Mouse (Mus musculus): ENCODE measurements around the gene Fbxw11. TPM values are rescaled to one million over a fixed set of nuclear protein-coding genes. Genes with fewer than 3 reads are reported as not detected.

Fbxw11 gene
- polyA plus RNA-seq, 1 experiment from 2014 or later: 65.7 TPM

- no peak overlapping the region for H3K9ac ChIP-seq
- no peaks in the 10 kb centered on the region; the same call in 1 of the 2 replicates for H3K36me3 ChIP-seq
- no peak overlapping the region for H3K4me2 ChIP-seq (replicated peaks)
- H3K27ac ChIP-seq: no peak overlapping the region
- no peak for ATAC-seq
- no peaks in the 10 kb centered on the region for H3K9me3 ChIP-seq
- no peak overlapping the region for H3K4me3 ChIP-seq (replicated peaks)
- no peaks in the 10 kb centered on the region for H3K27me3 ChIP-seq (replicated peaks)
- H3K4me1 ChIP-seq (replicated peaks): no peaks in the 10 kb centered on the region; the same call in 1 of the 2 replicates
- WGBS: 87% methylated on average over 4 of the region's 4 CpGs
Observed at GRCm38 (mm10) chr11:32718979-32719378, 76.5 kb downstream of the Fbxw11 start.

GRCm38 (mm10) chr11:32722653-32723052 is 80.1 kb downstream of the Fbxw11 start:
- Histone ChIP-seq H3K4me2 (replicated peaks) (no peak overlapping the region), H3K4me3 (replicated peaks) (no peak overlapping the region), H3K9me3 (no peaks in the 10 kb centered on the region), H3K36me3 (no peaks in the 10 kb centered on the region; the same call in 1 of the 2 replicates), H3K27ac (no peak overlapping the region), H3K27me3 (replicated peaks) (no peaks in the 10 kb centered on the region), H3K9ac (no peak overlapping the region), H3K4me1 (replicated peaks) (no peaks in the 10 kb centered on the region; the same call in 1 of the 2 replicates)
- no peak for ATAC-seq
- 90% methylated on average over 5 of the region's 5 CpGs for WGBS

GRCm38 (mm10) chr11:32723287-32723686 is 80.8 kb downstream of the Fbxw11 start:
- Histone ChIP-seq H3K36me3 (no peaks in the 10 kb centered on the region; the same call in 1 of the 2 replicates), H3K4me1 (replicated peaks) (no peaks in the 10 kb centered on the region; the same call in 1 of the 2 replicates), H3K4me2 (replicated peaks) (no peak overlapping the region), H3K27me3 (replicated peaks) (no peaks in the 10 kb centered on the region), H3K9me3 (no peaks in the 10 kb centered on the region), H3K4me3 (replicated peaks) (no peak overlapping the region), H3K27ac (no peak overlapping the region), H3K9ac (no peak overlapping the region)
- ATAC-seq: no peak
- WGBS: 87% methylated on average over 2 of the region's 2 CpGs

- Histone ChIP-seq H3K4me1 (replicated peaks) (peaks cover 5% of the 10 kb centered on the region; the same call in 1 of the 2 replicates), H3K27me3 (replicated peaks) (no peaks in the 10 kb centered on the region), H3K27ac (no peak overlapping the region), H3K9me3 (no peaks in the 10 kb centered on the region), H3K4me2 (replicated peaks) (no peak overlapping the region), H3K36me3 (no peaks in the 10 kb centered on the region; the same call in 1 of the 2 replicates), H3K9ac (no peak overlapping the region), H3K4me3 (replicated peaks) (no peak overlapping the region)
- WGBS: 75% methylated on average over 9 of the region's 9 CpGs
- no peak for ATAC-seq
Observed at GRCm38 (mm10) chr11:32725171-32725570, 82.6 kb downstream of the Fbxw11 start.

- Histone ChIP-seq H3K27ac (no peak overlapping the region), H3K36me3 (peaks cover 17% of the 10 kb centered on the region), H3K9ac (no peak overlapping the region), H3K9me3 (no peaks in the 10 kb centered on the region), H3K4me3 (replicated peaks) (no peak overlapping the region), H3K4me2 (replicated peaks) (no peak overlapping the region), H3K27me3 (replicated peaks) (no peaks in the 10 kb centered on the region), H3K4me1 (replicated peaks) (0 out of 2 replicates have a peak, but pooled peaks cover 5% of the 10 kb centered on the region)
- 36% methylated on average over 5 of the region's 5 CpGs for WGBS
- peak; percentile 66; the same call in 1 of the 2 replicates for ATAC-seq
Observed at GRCm38 (mm10) chr11:32732467-32732866, 89.9 kb downstream of the Fbxw11 start.

GRCm38 (mm10) chr11:32733195-32733594 is 90.7 kb downstream of the Fbxw11 start:
- Histone ChIP-seq H3K4me2 (replicated peaks) (no peak overlapping the region), H3K27ac (no peak overlapping the region), H3K9me3 (no peaks in the 10 kb centered on the region), H3K4me1 (replicated peaks) (0 out of 2 replicates have a peak, but pooled peaks cover 5% of the 10 kb centered on the region), H3K27me3 (replicated peaks) (no peaks in the 10 kb centered on the region), H3K36me3 (peaks cover 23% of the 10 kb centered on the region), H3K9ac (no peak overlapping the region), H3K4me3 (replicated peaks) (no peak overlapping the region)
- ATAC-seq: no peak
- WGBS: 95% methylated on average over 6 of the region's 6 CpGs

GRCm38 (mm10) chr11:32736371-32736770 is 93.8 kb downstream of the Fbxw11 start:
- Histone ChIP-seq H3K27me3 (replicated peaks) (no peaks in the 10 kb centered on the region), H3K36me3 (peaks cover 44% of the 10 kb centered on the region), H3K9ac (no peak overlapping the region), H3K4me1 (replicated peaks) (no peaks in the 10 kb centered on the region), H3K4me3 (replicated peaks) (no peak overlapping the region), H3K4me2 (replicated peaks) (no peak overlapping the region), H3K9me3 (no peaks in the 10 kb centered on the region), H3K27ac (no peak overlapping the region)
- 94% methylated on average over 2 of the region's 2 CpGs for WGBS
- no peak for ATAC-seq

GRCm38 (mm10) chr11:32737729-32738128 is 95.2 kb downstream of the Fbxw11 start:
- Histone ChIP-seq H3K9me3 (no peaks in the 10 kb centered on the region), H3K27ac (no peak overlapping the region), H3K36me3 (peaks cover 50% of the 10 kb centered on the region), H3K9ac (no peak overlapping the region), H3K4me2 (replicated peaks) (no peak overlapping the region), H3K4me1 (replicated peaks) (no peaks in the 10 kb centered on the region), H3K4me3 (replicated peaks) (no peak overlapping the region), H3K27me3 (replicated peaks) (no peaks in the 10 kb centered on the region)
- no peak for ATAC-seq
- 87% methylated on average over 5 of the region's 5 CpGs for WGBS

- Histone ChIP-seq H3K9me3 (no peaks in the 10 kb centered on the region), H3K4me1 (replicated peaks) (0 out of 2 replicates have a peak, but pooled peaks cover 3% of the 10 kb centered on the region), H3K9ac (no peak overlapping the region), H3K4me2 (replicated peaks) (no peak overlapping the region), H3K27me3 (replicated peaks) (no peaks in the 10 kb centered on the region), H3K36me3 (peaks cover 29% of the 10 kb centered on the region), H3K4me3 (replicated peaks) (no peak overlapping the region), H3K27ac (no peak overlapping the region)
- no peak for ATAC-seq
- 60% methylated on average over 5 of the region's 5 CpGs for WGBS
Observed at GRCm38 (mm10) chr11:32743891-32744290, 101.4 kb downstream of the Fbxw11 start.

- WGBS: 92% methylated on average over 7 of the region's 7 CpGs
- H3K27me3 ChIP-seq (replicated peaks): no peaks in the 10 kb centered on the region
- no peak overlapping the region for H3K4me2 ChIP-seq (replicated peaks)
- H3K9ac ChIP-seq: no peak overlapping the region
- peaks cover 23% of the 10 kb centered on the region for H3K36me3 ChIP-seq
- H3K27ac ChIP-seq: no peak overlapping the region
- ATAC-seq: no peak
- H3K4me3 ChIP-seq (replicated peaks): no peak overlapping the region
- H3K4me1 ChIP-seq (replicated peaks): 0 out of 2 replicates have a peak, but pooled peaks cover 3% of the 10 kb centered on the region
- H3K9me3 ChIP-seq: no peaks in the 10 kb centered on the region
Observed at GRCm38 (mm10) chr11:32744463-32744862, 101.9 kb downstream of the Fbxw11 start.

- no peak overlapping the region for H3K4me2 ChIP-seq (replicated peaks)
- H3K4me1 ChIP-seq (replicated peaks): 0 out of 2 replicates have a peak, but pooled peaks cover 3% of the 10 kb centered on the region
- peaks cover 16% of the 10 kb centered on the region for H3K36me3 ChIP-seq
- no peak overlapping the region for H3K9ac ChIP-seq
- no peak overlapping the region for H3K4me3 ChIP-seq (replicated peaks)
- no peaks in the 10 kb centered on the region for H3K9me3 ChIP-seq
- no peak overlapping the region for H3K27ac ChIP-seq
- WGBS: 90% methylated on average over 4 of the region's 4 CpGs
- H3K27me3 ChIP-seq (replicated peaks): no peaks in the 10 kb centered on the region
- no peak for ATAC-seq
Observed at GRCm38 (mm10) chr11:32745466-32745865, 102.9 kb downstream of the Fbxw11 start.

- no peaks in the 10 kb centered on the region for H3K27me3 ChIP-seq (replicated peaks)
- no peak overlapping the region for H3K27ac ChIP-seq
- H3K9ac ChIP-seq: no peak overlapping the region
- no peaks in the 10 kb centered on the region for H3K9me3 ChIP-seq
- WGBS: 39% methylated on average over 5 of the region's 5 CpGs
- no peak overlapping the region for H3K4me3 ChIP-seq (replicated peaks)
- no peak overlapping the region for H3K4me2 ChIP-seq (replicated peaks)
- peak; percentile 61 for ATAC-seq
- peaks cover 12% of the 10 kb centered on the region for H3K36me3 ChIP-seq
- 0 out of 2 replicates have a peak, but pooled peaks cover 3% of the 10 kb centered on the region for H3K4me1 ChIP-seq (replicated peaks)
Observed at GRCm38 (mm10) chr11:32746036-32746435, 103.5 kb downstream of the Fbxw11 start.

GRCm38 (mm10) chr11:32746475-32746874 is 104.0 kb downstream of the Fbxw11 start:
- no peak overlapping the region for H3K4me2 ChIP-seq (replicated peaks)
- H3K27ac ChIP-seq: no peak overlapping the region

More at GRCm38 (mm10) chr11:32746475-32746874, 104.0 kb downstream of the Fbxw11 start:
- Histone ChIP-seq H3K4me1 (replicated peaks) (0 out of 2 replicates have a peak, but pooled peaks cover 3% of the 10 kb centered on the region), H3K4me3 (replicated peaks) (no peak overlapping the region), H3K36me3 (peaks cover 10% of the 10 kb centered on the region), H3K9ac (no peak overlapping the region), H3K27me3 (replicated peaks) (no peaks in the 10 kb centered on the region), H3K9me3 (no peaks in the 10 kb centered on the region)
- WGBS: 43% methylated on average over 3 of the region's 3 CpGs
- ATAC-seq: peak; percentile 57; the same call in 1 of the 2 replicates
